Mouse (Mus musculus) heart, adult 2 months (tissue): ENCODE data around the gene Kcnh1.

Experiments used
- CTCF ChIP-seq: fragments of 200-600 bp; IDR thresholded peaks from 2 replicates; pipeline ENCODE4 v1.8.1; 2022; ENCODE audit warnings: antibody characterized with exemption, mild to moderate bottlenecking, moderate library complexity
- EP300 ChIP-seq: fragments of 200-500 bp; IDR thresholded peaks from 2 replicates; pipeline ENCODE4 v1.6.1; 2011; ENCODE audit warnings: low read depth, low read length, control low read depth; ENCODE audit not compliant: insufficient read depth

DNA sequence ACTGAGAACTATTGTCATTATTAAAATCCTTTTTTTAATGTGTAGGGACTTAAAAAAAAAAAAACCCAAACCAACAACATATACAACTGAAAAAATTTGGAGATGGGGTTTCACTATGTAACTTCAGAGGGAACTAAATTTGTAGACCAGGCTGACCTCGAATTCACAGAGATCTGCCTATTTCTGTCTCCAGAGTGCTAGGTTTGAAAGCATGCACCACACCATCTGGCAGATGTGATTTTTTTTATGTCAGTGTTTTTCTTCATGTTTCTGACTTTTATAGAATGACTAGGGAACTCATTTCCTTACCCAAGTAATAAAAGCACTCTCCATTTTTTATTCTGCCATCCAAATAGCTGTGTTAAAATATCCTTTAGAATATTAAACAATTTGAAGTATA, 42.1 kb downstream of the Kcnh1 start:
- TF ChIP-seq EP300 (no peak), CTCF (no peak)
